In genomic region chr13:43167721-43168120, GRCm38 (mm10) we compare ENCODE assay signal across 5 mouse cellular contexts.
"Had no signal": no experiment of that assay in that cellular context is flagged by ENCODE, and none has a peak within 500 bp of the region (broad histone marks: within the 10 kb centered on the region; RNA-seq: fewer than 3 reads in every experiment).

No protein-coding gene starts in this region.

- DNase-seq: kidney, adult 8-10 months; kidney, postnatal 25 days; layer of hippocampus, adult 9-11 months; lung, adult 2 months; lung, postnatal 36 days had no signal
